ENCODE assay signal across 9 mouse cellular contexts in genomic region chr4:150283335-150283638, GRCm38 (mm10). TPM values are rescaled to one million over a fixed set of nuclear protein-coding genes. Genes with fewer than 3 reads are reported as not detected.
A peak's percentile ranks its signal among the peaks of the same experiment; 100 is the strongest.
DNase-seq lines count a peak whose midpoint lies in the region; ATAC-seq and TF ChIP-seq lines count a peak whose summit lies in the region.
"Had no signal": no experiment of that assay in that cellular context is flagged by ENCODE, and none has a peak within 500 bp of the region (broad histone marks: within the 10 kb centered on the region; RNA-seq: fewer than 3 reads in every experiment).

No protein-coding gene starts in this region.

- TF ChIP-seq CTCF in forebrain, postnatal 0 days (IDR thresholded peaks at IDR 0.05; ENCODE audit: low read depth) = no peak

- H3K27me3 ChIP-seq in kidney, embryonic 15.5 days = no peaks in the 10 kb centered on the region
- no peaks in the 10 kb centered on the region for H3K27me3 ChIP-seq in forebrain, postnatal 0 days (ENCODE audit: insufficient read depth, low read length)
- no peaks in the 10 kb centered on the region for H3K27me3 ChIP-seq in midbrain, embryonic 12.5 days

- no peaks in the 10 kb centered on the region for H3K36me3 ChIP-seq in kidney, embryonic 15.5 days
- H3K36me3 ChIP-seq in forebrain, postnatal 0 days (ENCODE audit: insufficient read depth) = no peaks in the 10 kb centered on the region
- H3K36me3 ChIP-seq in midbrain, embryonic 12.5 days = no peaks in the 10 kb centered on the region

- peak overlapping the region; percentile 98 for H3K4me3 ChIP-seq in kidney, embryonic 15.5 days (replicated peaks)
- H3K4me3 ChIP-seq in forebrain, postnatal 0 days (ENCODE audit: low read depth, low read length) = peak overlapping the region; percentile 89
- peak overlapping the region; percentile 96 for H3K4me3 ChIP-seq in midbrain, embryonic 12.5 days

- H3K9me3 ChIP-seq in kidney, embryonic 15.5 days (replicated peaks) = no peaks in the 10 kb centered on the region
- H3K9me3 ChIP-seq in forebrain, postnatal 0 days (ENCODE audit: low read length) = no peaks in the 10 kb centered on the region
- H3K9me3 ChIP-seq in midbrain, embryonic 12.5 days = no peaks in the 10 kb centered on the region

- H3K4me1 ChIP-seq in kidney, embryonic 15.5 days = peaks cover 51% of the 10 kb centered on the region
- H3K4me1 ChIP-seq in forebrain, postnatal 0 days (ENCODE audit: insufficient read depth) = peaks cover 11% of the 10 kb centered on the region
- peaks cover 21% of the 10 kb centered on the region for H3K4me1 ChIP-seq in midbrain, embryonic 12.5 days

- H3K27ac ChIP-seq in kidney, embryonic 15.5 days = peak overlapping the region; percentile 63
- H3K27ac ChIP-seq in forebrain, postnatal 0 days (ENCODE audit: low read depth, low read length) = peak overlapping the region; percentile 70
- H3K27ac ChIP-seq in midbrain, embryonic 12.5 days (replicated peaks) = peak overlapping the region; percentile 90
- H3K27ac ChIP-seq: macrophage had no signal

- no peak for ATAC-seq in kidney, embryonic 15.5 days (replicated peaks; ENCODE audit: low FRiP score)
- ATAC-seq in forebrain, postnatal 0 days = no peak
- ATAC-seq in midbrain, embryonic 12.5 days (ENCODE audit: low FRiP score, low read depth) = no peak
- ATAC-seq in monocyte, adult 5-6 weeks (replicated peaks; ENCODE audit: insufficient number of reproducible peaks, low FRiP score, low TSS enrichment, poor library complexity, severe bottlenecking) = no peak

- DNase-seq in kidney, adult 18-20 months = no peak
- DNase-seq in NIH3T3 (ENCODE audit: low read depth) = peak; percentile 38
- DNase-seq in forebrain, postnatal 0 days = no peak
- DNase-seq in T-cell, adult 2 months (ENCODE audit: low spot score) = no peak
- no peak for DNase-seq in frontal cortex, postnatal 25 days (ENCODE audit: low spot score in 2 of 2)

- peak overlapping the region; percentile 100; the same call in 1 of the 2 replicates for H3K9ac ChIP-seq in kidney, embryonic 15.5 days
- peak overlapping the region; percentile 94 for H3K9ac ChIP-seq in forebrain, postnatal 0 days
- peak overlapping the region; percentile 97 for H3K9ac ChIP-seq in midbrain, embryonic 12.5 days (replicated peaks)

- 19% methylated on average over 2 of the region's 2 CpGs for WGBS in kidney, embryonic 15.5 days
- WGBS in forebrain, postnatal 0 days = 8% methylated on average over 2 of the region's 2 CpGs
- 2% methylated on average over 2 of the region's 2 CpGs for WGBS in midbrain, embryonic 12.5 days

- peak overlapping the region; percentile 63 for H3K4me2 ChIP-seq in kidney, embryonic 15.5 days
- peak overlapping the region; percentile 65 for H3K4me2 ChIP-seq in forebrain, postnatal 0 days (ENCODE audit: low read depth)
- peak overlapping the region; percentile 68 for H3K4me2 ChIP-seq in midbrain, embryonic 12.5 days (replicated peaks)

RNA-seq across cellular contexts. Expression of gene Rere, which starts 1.8 kb away (rescaled TPM):
- 35.1 and 36.5 TPM in 2 replicates for polyA plus RNA-seq in kidney, embryonic 15.5 days (2015; fragmentation: Nextera tagmentation; extraction: Ambion mirVana)
- total RNA-seq in forebrain, postnatal 0 days (2014; rRNA removed) = 30.5 and 31.3 TPM in 2 replicates
- 14.8 and 18.9 TPM in 2 replicates for polyA plus RNA-seq in forebrain, postnatal 0 days (2015; fragmentation: Nextera tagmentation; extraction: Ambion mirVana)
- polyA plus RNA-seq in midbrain, embryonic 12.5 days (2016; fragmentation: Nextera tagmentation; extraction: Ambion mirVana) = 50.7 and 59.1 TPM in 2 replicates
- total RNA-seq in monocyte, adult 5-6 weeks (2017) = 11.1 to 34.3 TPM (median 14.5 TPM) in 3 replicates

RNA-seq across cellular contexts. Expression of gene Eno1, which starts 46.8 kb away (rescaled TPM):
- 1,865 and 1,947 TPM in 2 replicates for polyA plus RNA-seq in kidney, embryonic 15.5 days (2015; fragmentation: Nextera tagmentation; extraction: Ambion mirVana)
- 283 and 328 TPM in 2 replicates for total RNA-seq in forebrain, postnatal 0 days (2014; rRNA removed)
- 856 and 963 TPM in 2 replicates for polyA plus RNA-seq in forebrain, postnatal 0 days (2015; fragmentation: Nextera tagmentation; extraction: Ambion mirVana)
- polyA plus RNA-seq in midbrain, embryonic 12.5 days (2016; fragmentation: Nextera tagmentation; extraction: Ambion mirVana) = 1,057 and 1,083 TPM in 2 replicates
- total RNA-seq in monocyte, adult 5-6 weeks (2017) = 240 to 351 TPM (median 288 TPM) in 3 replicates
